Mouse (Mus musculus): Measurements from ENCODE around the gene Enkd1. TPM values are rescaled to one million over a fixed set of nuclear protein-coding genes. Genes with fewer than 3 reads are reported as not detected.

Gene Enkd1
- polyA plus RNA-seq, 1 experiment: 11.5 TPM

DNA sequence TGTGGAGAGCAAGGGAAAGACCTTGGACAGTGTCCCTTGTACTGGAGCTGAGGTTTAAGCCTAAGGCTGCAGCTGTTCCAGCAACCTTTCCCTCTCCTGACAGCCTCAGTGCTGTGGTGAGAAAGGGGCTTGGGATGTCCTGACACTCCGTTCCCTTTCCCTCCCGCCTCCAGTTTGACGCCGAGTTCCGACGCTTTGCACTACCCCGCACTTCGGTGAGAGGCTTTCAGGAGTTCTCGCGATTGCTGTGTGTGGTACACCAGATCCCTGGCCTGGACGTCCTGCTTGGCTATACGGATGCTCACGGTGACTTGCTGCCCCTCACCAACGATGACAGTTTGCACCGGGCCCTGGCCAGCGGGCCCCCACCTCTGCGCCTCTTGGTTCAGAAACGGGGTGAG, 6.0 kb downstream of the Enkd1 start:
- DNase-seq (ENCODE audit: low spot score): no peak

- peak; percentile 95 for DNase-seq (ENCODE audit: low spot score)
Measured at GRCm38 (mm10) chr8:105700966-105701824, 6.8 kb downstream of the Enkd1 start, which contains the start of the genes Acd and Pard6a. Acd (minus strand) TSS chr8:105701102. Pard6a (plus strand) TSS chr8:105701148.

DNA sequence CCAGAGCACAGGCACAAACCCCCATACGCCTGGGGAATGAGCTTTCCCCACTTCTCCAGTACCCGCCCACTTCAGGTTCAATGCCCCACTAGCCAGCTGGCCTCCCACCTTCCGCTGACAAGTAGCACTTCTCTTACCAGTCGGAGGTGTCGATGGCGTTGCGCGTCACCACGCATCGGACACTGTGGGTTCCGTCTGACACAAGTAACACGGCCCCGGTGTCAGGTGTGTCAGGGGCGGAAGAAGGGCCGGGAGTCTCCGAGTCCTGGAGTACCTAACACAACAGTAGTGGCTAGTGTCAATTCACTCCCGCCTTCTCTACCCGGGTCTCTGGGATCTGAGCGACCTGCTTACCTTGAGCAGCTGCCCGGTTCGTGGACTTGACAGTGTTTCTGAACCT, 7.4 kb downstream of the Enkd1 start:
- peak; percentile 46 for DNase-seq (ENCODE audit: low spot score)

DNA sequence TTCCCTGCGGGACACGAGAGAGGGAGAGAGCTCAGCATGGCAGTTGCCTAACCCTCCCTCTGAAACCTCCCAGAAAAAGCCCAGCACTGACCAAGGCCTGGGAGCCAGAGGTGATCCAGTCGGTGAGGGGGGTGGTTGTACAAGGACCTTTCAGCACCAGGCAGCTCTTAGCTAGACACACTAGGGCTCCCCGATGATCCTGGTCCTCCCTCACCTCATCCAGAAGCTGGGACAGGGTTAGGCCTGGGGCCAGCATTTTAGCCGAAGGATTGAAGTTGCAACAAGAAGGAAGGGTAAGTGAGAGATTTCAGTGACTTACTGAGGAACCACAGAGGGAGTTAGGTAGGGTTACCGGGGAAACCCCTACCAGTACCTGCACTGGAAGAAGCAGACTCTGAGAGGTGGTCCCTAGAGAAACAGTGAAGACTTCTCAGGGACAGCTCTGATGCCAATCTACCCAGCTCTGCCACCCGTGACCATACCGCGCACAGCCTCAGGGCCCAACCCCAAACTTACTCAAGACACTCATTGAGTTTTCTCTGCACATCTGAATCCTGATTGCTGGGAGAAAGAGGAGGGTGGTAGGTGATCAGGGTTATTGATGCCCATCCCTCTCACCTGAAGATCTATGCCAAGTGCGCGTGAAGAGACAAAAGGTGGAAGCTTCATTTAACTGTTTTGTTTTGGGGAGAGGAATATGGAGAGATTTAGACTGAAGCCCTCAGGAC, 8.4 kb downstream of the Enkd1 start:
- DNase-seq (ENCODE audit: low spot score): no peak

DNA sequence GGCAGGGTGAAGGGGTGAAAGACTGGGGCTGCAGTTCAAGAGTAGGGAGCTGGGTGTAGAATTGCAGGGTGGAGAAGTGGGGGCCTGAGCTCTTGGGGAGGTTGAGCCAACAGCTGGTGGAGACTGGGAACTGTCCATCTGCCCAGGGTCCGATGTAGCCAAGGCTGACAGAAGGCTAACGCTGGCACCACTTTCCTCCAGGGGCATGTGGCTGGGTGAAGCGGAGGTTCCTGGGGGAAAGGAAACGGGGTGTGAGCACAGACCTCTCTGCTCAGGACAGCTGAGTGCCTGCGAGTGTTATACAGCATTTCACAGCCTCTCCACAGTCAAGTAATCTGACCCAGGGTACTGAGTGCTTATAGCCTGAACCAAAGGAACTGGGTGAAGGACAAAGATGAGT, 9.3 kb downstream of the Enkd1 start:
- no peak for DNase-seq (ENCODE audit: low spot score)

- no peak for DNase-seq (ENCODE audit: low spot score)
Measured at GRCm38 (mm10) chr8:105697196-105697780, 10.7 kb downstream of the Enkd1 start.

GRCm38 (mm10) chr8:105695080-105695780, 12.8 kb downstream of the Enkd1 start:
- no peak for DNase-seq (ENCODE audit: low spot score)

DNA sequence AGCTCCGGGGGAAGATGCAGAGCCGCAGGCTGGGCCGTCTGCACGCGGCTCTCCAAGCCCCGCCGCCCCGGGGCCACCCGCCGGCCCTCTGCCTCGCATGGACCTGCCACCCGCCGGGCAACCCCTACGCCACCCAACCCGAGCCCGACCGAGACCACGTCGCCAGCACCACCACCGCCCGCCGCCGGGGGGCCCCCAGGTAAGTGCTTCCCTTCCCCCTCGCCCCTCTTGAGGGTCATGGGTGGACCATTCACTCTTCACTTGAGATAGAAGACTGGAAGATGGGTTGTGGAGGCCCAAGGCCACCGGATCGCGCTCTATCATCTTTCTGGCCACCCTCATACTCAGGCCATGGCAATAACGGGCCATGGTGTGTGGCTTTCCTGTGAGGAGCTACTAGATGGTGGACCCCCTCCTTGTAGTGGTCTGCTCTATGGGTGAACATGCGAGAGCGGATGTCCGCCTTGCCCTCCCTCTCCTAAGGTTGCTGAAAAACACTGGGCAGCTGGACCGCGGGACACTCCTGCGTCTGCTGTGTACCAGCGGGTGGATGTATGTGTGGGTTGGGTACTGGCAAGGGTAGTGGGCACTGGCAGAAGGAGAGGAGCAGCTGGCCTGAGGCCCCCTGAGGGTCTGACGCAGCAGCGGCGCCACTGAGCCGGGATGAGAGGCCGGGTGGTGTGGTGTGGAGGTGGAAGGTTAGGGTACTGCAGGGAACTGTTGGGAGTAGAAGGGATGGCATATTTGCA, 13.8 kb downstream of the Enkd1 start:
- DNase-seq (ENCODE audit: low spot score): no peak

GRCm38 (mm10) chr8:105693648-105694047, 14.4 kb downstream of the Enkd1 start:
- no peak for DNase-seq (ENCODE audit: low spot score)

GRCm38 (mm10) chr8:105692449-105693182, 15.4 kb downstream of the Enkd1 start:
- no peak for DNase-seq (ENCODE audit: low spot score)

DNA sequence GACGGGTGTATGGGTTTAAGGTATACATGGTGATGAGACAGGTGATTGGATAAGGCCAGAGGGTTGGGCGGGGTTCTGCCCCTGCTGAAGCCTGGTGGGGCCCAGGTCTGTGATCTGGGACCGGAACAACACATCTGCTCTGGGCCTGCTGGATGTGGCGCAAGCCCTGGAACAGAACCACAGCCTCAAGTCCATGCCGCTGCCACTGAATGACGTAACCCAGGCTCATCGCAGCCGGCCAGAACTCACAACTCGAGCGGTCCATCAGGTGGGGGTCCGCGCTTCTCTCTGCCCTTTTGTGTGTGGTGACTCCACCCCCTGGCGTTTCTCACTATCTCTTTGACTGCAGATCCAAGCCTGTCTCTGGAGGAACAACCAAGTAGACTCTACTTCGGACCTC, 17.0 kb downstream of the Enkd1 start:
- DNase-seq (ENCODE audit: low spot score): no peak

GRCm38 (mm10) chr8:105689983-105690360, 18.0 kb downstream of the Enkd1 start:
- no peak for DNase-seq (ENCODE audit: low spot score)

GRCm38 (mm10) chr8:105689256-105689982, 18.6 kb downstream of the Enkd1 start:
- no peak for DNase-seq (ENCODE audit: low spot score)

- no peak for DNase-seq (ENCODE audit: low spot score)
Measured at GRCm38 (mm10) chr8:105688242-105688752, 19.7 kb downstream of the Enkd1 start.

DNA sequence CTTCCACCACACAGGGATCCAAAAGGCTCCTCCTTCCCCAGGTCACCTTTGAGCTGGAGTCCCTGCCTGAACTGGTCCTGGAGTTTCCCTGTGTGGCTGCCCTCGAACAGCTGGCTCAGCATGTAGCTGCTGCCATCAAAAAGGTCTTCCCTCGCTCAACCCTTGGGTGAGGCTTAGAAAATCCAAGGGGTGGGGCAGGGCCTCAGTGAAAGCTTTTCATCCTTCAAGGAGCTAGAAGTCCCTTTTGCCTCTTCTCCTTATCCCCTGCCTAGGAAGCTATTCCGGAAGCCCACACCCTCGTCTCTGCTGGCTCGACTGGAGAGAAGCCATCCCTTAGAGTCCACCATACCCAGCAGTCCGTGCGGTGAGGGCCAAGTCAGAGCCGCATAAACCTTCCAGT, 20.5 kb downstream of the Enkd1 start:
- DNase-seq (ENCODE audit: low spot score): no peak

DNA sequence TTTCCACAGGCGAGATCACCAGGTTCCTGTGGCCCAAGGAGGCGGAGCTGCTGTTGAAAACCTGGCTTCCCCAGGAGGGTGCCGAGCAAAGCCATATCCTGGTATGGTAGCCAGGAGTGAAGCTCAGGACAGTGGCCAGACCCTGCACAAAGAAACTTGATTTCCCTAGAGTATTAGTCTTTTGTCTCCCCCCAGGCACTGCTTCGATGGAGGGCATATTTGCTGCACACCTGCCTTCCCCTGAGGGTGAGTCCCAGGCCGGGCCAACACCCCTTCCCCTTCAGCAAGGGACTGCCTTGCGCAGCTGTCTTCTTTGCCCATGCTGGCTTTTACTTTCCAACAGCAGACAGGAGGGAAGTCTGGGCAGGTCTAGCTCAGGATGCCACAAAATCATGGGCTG, 21.5 kb downstream of the Enkd1 start:
- DNase-seq (ENCODE audit: low spot score): no peak

- peak; percentile 41 for DNase-seq (ENCODE audit: low spot score)
Measured at GRCm38 (mm10) chr8:105685796-105686308, 22.2 kb downstream of the Enkd1 start, which contains the start of gene Carmil2. Carmil2 (plus strand) TSS chr8:105686274.

DNA sequence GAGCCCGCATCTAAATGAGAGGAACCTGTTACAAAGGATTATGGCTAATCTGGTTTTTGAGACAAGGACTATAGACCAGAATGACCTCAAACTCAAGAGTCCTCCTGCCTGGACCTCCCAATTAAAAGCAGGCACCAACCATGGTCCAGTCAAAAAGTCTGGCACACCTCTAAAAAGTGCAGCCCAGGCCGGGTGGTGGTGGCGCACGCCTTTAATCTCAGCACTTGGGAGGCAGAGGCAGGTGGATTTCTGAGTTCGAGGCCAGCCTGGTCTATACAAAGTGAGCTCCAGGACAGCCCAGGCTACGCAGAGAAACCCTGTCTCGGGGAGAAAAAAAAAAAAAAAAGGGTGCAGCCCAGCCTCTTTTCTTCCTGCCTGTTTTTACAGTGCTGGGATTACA, 22.7 kb downstream of the Enkd1 start:
- no peak for DNase-seq (ENCODE audit: low spot score)

GRCm38 (mm10) chr8:105677891-105678290, 30.1 kb downstream of the Enkd1 start:
- no peak for DNase-seq (ENCODE audit: low spot score)
